Mouse (Mus musculus): ENCODE measurements around the gene Adap2.
"Not testable (repeated sequence)": the region's sequence is repeated elsewhere in the genome, so short reads cannot be mapped to it uniquely, and the experiment has no call there.

Adap2 gene

GRCm38 (mm10) chr11:80159018-80159417 is 5.1 kb downstream of the Adap2 start:
- no peak for DNase-seq (ENCODE audit: low spot score in 2 of 2)

GRCm38 (mm10) chr11:80161041-80161440 is 7.1 kb downstream of the Adap2 start:
- DNase-seq (ENCODE audit: low spot score in 2 of 2), result no peak

- DNase-seq (ENCODE audit: low spot score in 2 of 2), result no peak
Observed at GRCm38 (mm10) chr11:80163362-80164116, 9.6 kb downstream of the Adap2 start.

- DNase-seq (ENCODE audit: low spot score in 2 of 2), result no peak
Observed at GRCm38 (mm10) chr11:80164224-80164623, 10.3 kb downstream of the Adap2 start.

- no peak for DNase-seq (ENCODE audit: low spot score in 2 of 2)
Observed at GRCm38 (mm10) chr11:80168121-80168520, 14.2 kb downstream of the Adap2 start.

GRCm38 (mm10) chr11:80168611-80169249 is 14.8 kb downstream of the Adap2 start:
- no peak for DNase-seq (ENCODE audit: low spot score in 2 of 2)

- DNase-seq (ENCODE audit: low spot score in 2 of 2), result no peak
Observed at GRCm38 (mm10) chr11:80169629-80170028, 15.7 kb downstream of the Adap2 start.

- no peak for DNase-seq (ENCODE audit: low spot score in 2 of 2)
Observed at GRCm38 (mm10) chr11:80170351-80170750, 16.4 kb downstream of the Adap2 start.

- DNase-seq (ENCODE audit: low spot score in 2 of 2), result no peak
Observed at GRCm38 (mm10) chr11:80171884-80172283, 18.0 kb downstream of the Adap2 start.

- no peak for DNase-seq (ENCODE audit: low spot score in 2 of 2)
Observed at GRCm38 (mm10) chr11:80173963-80174670, 20.2 kb downstream of the Adap2 start.

GRCm38 (mm10) chr11:80176911-80177895 is 23.3 kb downstream of the Adap2 start:
- no peak for DNase-seq (ENCODE audit: low spot score in 2 of 2)

GRCm38 (mm10) chr11:80178316-80178715 is 24.4 kb downstream of the Adap2 start:
- DNase-seq (ENCODE audit: low spot score in 2 of 2), result no peak

GRCm38 (mm10) chr11:80181021-80181749 is 27.3 kb downstream of the Adap2 start:
- DNase-seq (ENCODE audit: low spot score in 2 of 2), result no peak

GRCm38 (mm10) chr11:80183054-80183704 is 29.3 kb downstream of the Adap2 start:
- DNase-seq (ENCODE audit: low spot score in 2 of 2), result not testable (repeated sequence)

- peak; percentile 11 to 46 for DNase-seq (ENCODE audit: low spot score in 2 of 2)
Observed at GRCm38 (mm10) chr11:80183705-80184255, 29.9 kb downstream of the Adap2 start, which contains the start of gene Rnf135. TSS of gene Rnf135 (plus strand) at chr11:80183851.

- DNase-seq (ENCODE audit: low spot score in 2 of 2), result no peak
Observed at GRCm38 (mm10) chr11:80184531-80185071, 30.7 kb downstream of the Adap2 start.

- not testable (repeated sequence) for DNase-seq (ENCODE audit: low spot score in 2 of 2)
Observed at GRCm38 (mm10) chr11:80185441-80185976, 31.6 kb downstream of the Adap2 start.

GRCm38 (mm10) chr11:80190280-80190679 is 36.4 kb downstream of the Adap2 start:
- no peak for DNase-seq (ENCODE audit: low spot score in 2 of 2)

GRCm38 (mm10) chr11:80193827-80194226 is 39.9 kb downstream of the Adap2 start:
- DNase-seq (ENCODE audit: low spot score in 2 of 2), result no peak

All from thymus, postnatal 10 days (tissue).